Mouse (Mus musculus): ENCODE results near the gene Rufy1. TPM values are rescaled to one million over a fixed set of nuclear protein-coding genes. Genes with fewer than 3 reads are reported as not detected.

Rufy1 gene
- 22.7 and 27.5 TPM in 2 replicates for polyA plus RNA-seq (2015; fragmentation: Nextera tagmentation; extraction: Ambion mirVana)

GRCm38 (mm10) chr11:50430277-50431133, at the start of gene Rufy1:
TSS of gene Rufy1 (minus strand) at chr11:50431125.
- Histone ChIP-seq H3K27ac (peak within 1 kb of the TSS; percentile 97), H3K27me3 (no peaks in the 10 kb centered on the region), H3K9me3 (no peaks in the 10 kb centered on the region), H3K4me3 (peak within 1 kb of the TSS; percentile 75), H3K4me1 (replicated peaks) (peaks cover 12% of the 10 kb centered on the region), H3K9ac (peak within 1 kb of the TSS; percentile 89), H3K4me2 (peak within 1 kb of the TSS; percentile 65), H3K36me3 (no peaks in the 10 kb centered on the region)
- peak; percentile 87 for ATAC-seq (ENCODE audit: low FRiP score)
- under 1% methylated on average over 58 of the region's 90 CpGs for WGBS

DNA sequence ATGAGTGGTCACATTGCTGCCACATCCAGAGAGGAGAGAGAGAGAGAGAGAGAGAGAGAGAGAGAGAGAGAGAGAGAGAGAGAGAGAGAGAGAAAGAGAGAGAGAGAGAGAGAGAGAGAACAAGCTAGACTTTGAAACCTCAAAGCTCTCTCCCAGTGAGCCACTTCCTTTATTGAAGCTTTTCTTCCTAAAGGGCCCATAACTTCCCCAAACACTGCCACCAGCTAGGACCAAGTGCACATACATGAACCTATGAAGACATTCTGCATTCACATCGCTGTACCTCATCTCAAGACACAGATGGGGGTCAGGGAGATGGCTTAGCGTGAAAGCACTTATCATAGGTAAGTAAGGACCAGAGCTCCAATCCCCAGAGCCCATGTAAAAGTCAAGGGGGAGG, 47.1 kb upstream of the Rufy1 start:
- WGBS = 92% methylated on average over 2 of the region's 2 CpGs
- H3K9ac ChIP-seq = no peak overlapping the region
- ATAC-seq (ENCODE audit: low FRiP score) = no peak

DNA sequence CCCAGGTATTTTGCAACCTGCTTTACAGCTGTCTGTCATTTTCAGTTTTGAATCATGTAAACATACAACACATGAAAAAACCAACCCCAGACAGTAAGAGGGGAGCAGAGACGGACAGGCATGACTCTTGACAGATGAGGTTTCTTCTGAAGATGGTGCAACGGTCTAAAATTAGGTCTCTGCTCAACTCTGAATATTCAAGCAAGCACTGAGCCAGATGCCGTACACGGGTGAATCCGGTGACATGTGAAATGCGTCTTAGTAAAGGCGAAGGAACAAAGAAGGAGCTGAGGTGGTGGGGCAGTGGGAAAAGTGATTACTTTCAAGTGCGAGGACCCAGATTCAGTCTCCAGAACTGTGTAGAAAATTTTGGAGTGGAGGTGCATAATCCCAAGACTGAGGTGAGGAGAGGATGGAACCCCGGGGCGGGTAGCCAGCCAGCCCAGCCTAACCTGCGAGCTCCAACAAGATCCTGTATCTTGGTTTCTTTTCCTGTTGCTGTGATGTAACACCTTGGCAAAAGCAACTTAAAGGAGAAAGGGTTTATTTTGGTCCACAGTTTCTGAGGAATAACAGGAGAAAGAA, 46.7 kb upstream of the Rufy1 start:
- 69% methylated on average over 11 of the region's 11 CpGs for WGBS
- H3K27ac ChIP-seq = 0 out of 2 replicates have a peak overlapping the region, but pooled peaks have one; percentile 1
- peaks cover 13% of the 10 kb centered on the region for H3K4me1 ChIP-seq (replicated peaks)

More for the DNA sequence above, 47.1 kb upstream of the Rufy1 start:
- Histone ChIP-seq H3K27me3 (no peaks in the 10 kb centered on the region), H3K4me2 (no peak overlapping the region), H3K9me3 (no peaks in the 10 kb centered on the region), H3K36me3 (no peaks in the 10 kb centered on the region), H3K4me1 (replicated peaks) (peaks cover 13% of the 10 kb centered on the region), H3K27ac (no peak overlapping the region), H3K4me3 (no peak overlapping the region)

GRCm38 (mm10) chr11:50476971-50477370, 46.0 kb upstream of the Rufy1 start:
- no peaks in the 10 kb centered on the region for H3K36me3 ChIP-seq
- no peak overlapping the region for H3K4me2 ChIP-seq
- H3K4me1 ChIP-seq (replicated peaks) = peaks cover 13% of the 10 kb centered on the region
- no peak overlapping the region for H3K4me3 ChIP-seq
- ATAC-seq (ENCODE audit: low FRiP score) = peak; percentile 81
- no peaks in the 10 kb centered on the region for H3K9me3 ChIP-seq
- H3K27me3 ChIP-seq = no peaks in the 10 kb centered on the region
- no peak overlapping the region for H3K9ac ChIP-seq
- 12% methylated on average over 6 of the region's 6 CpGs for WGBS
- peak overlapping the region; percentile 1; the same call in 1 of the 2 replicates for H3K27ac ChIP-seq

More for the DNA sequence above, 46.7 kb upstream of the Rufy1 start:
- Histone ChIP-seq H3K9me3 (no peaks in the 10 kb centered on the region), H3K4me2 (no peak overlapping the region), H3K36me3 (no peaks in the 10 kb centered on the region), H3K9ac (no peak overlapping the region), H3K27me3 (no peaks in the 10 kb centered on the region), H3K4me3 (no peak overlapping the region)
- ATAC-seq (ENCODE audit: low FRiP score) = no peak

DNA sequence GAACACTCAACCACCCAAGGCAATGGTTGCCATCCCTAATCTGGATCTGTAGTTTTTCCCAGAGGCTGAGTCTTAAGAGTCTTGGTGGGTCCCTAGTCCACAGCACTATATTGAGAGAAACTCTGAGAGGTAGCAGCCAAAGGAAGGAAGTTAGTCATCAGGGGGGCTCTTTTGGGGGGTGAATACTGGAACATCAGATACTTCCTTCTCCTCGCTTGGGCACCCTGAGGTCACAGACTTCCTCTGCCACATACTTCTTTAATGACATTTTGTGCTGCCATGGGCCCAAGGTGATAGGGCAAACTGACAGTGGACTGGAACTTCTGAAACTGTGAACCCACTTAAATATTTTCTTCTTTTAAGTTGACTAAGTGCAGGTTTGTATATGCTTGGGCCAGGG, 43.0 kb upstream of the Rufy1 start:
- no peaks in the 10 kb centered on the region for H3K27me3 ChIP-seq
- H3K27ac ChIP-seq = no peak overlapping the region
- H3K9ac ChIP-seq = no peak overlapping the region
- ATAC-seq (ENCODE audit: low FRiP score) = no peak
- H3K4me3 ChIP-seq = no peak overlapping the region
- H3K4me1 ChIP-seq (replicated peaks) = peaks cover 13% of the 10 kb centered on the region
- H3K9me3 ChIP-seq = peaks cover 6% of the 10 kb centered on the region; the same call in 1 of the 2 replicates
- WGBS = 88% methylated on average over 1 of the region's 1 CpGs
- H3K4me2 ChIP-seq = no peak overlapping the region
- H3K36me3 ChIP-seq = no peaks in the 10 kb centered on the region

DNA sequence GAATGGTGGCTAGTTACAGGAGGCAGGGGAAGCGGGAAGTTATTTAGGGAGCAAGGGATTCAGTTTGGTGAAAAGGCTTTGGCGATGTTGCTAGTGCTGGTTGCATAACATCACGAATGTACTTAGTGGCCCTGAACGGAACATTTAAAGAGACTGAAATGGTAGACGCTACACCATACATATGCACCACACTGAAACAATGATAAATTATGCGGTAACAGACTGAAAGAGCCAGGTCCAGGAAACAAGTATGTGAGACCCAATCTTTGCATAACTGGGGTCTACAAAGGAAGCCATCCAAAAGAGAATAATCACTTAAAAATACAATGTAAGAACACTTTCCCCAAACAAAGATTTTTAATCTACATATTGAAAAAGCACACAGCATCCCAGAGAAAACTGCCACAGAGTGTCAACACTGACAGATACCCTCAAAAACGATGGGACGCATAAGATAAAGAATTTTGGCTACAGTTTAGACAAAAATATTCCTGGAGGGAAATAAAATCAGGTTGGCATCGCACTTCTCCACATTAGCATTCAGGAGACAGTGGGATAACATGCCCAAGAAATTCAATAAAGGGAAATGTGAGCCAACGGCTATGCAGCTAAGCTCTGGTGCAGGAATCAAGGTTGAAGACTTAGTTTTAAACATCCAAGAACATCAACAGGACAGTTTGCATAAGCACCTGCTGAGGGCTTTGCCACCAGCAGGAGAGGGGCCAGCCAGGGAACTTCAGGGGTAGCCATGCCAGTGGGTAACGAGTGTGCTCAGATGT, 41.4 kb upstream of the Rufy1 start:
- Histone ChIP-seq H3K9me3 (peaks cover 6% of the 10 kb centered on the region; the same call in 1 of the 2 replicates), H3K27me3 (no peaks in the 10 kb centered on the region), H3K36me3 (no peaks in the 10 kb centered on the region), H3K4me1 (replicated peaks) (peaks cover 9% of the 10 kb centered on the region), H3K4me2 (no peak overlapping the region), H3K9ac (no peak overlapping the region), H3K27ac (no peak overlapping the region), H3K4me3 (no peak overlapping the region)
- 86% methylated on average over 11 of the region's 11 CpGs for WGBS
- ATAC-seq (ENCODE audit: low FRiP score) = no peak

- 72% methylated on average over 7 of the region's 7 CpGs for WGBS
- peaks cover 14% of the 10 kb centered on the region for H3K4me1 ChIP-seq (replicated peaks)
- no peak overlapping the region for H3K27ac ChIP-seq
- no peak for ATAC-seq (ENCODE audit: low FRiP score)
- no peak overlapping the region for H3K4me2 ChIP-seq
- no peaks in the 10 kb centered on the region for H3K36me3 ChIP-seq
- H3K9ac ChIP-seq = no peak overlapping the region
- H3K9me3 ChIP-seq = no peaks in the 10 kb centered on the region
- no peak overlapping the region for H3K4me3 ChIP-seq
- peaks cover 7% of the 10 kb centered on the region; the same call in 1 of the 2 replicates for H3K27me3 ChIP-seq
Observed at GRCm38 (mm10) chr11:50461481-50461880, 30.6 kb upstream of the Rufy1 start.

GRCm38 (mm10) chr11:50459250-50459649, 28.3 kb upstream of the Rufy1 start:
- 53% methylated on average over 2 of the region's 2 CpGs for WGBS
- Histone ChIP-seq H3K27ac (no peak overlapping the region), H3K4me3 (no peak overlapping the region), H3K9me3 (no peaks in the 10 kb centered on the region), H3K27me3 (peaks cover 7% of the 10 kb centered on the region; the same call in 1 of the 2 replicates), H3K4me1 (replicated peaks) (peaks cover 14% of the 10 kb centered on the region), H3K9ac (no peak overlapping the region), H3K36me3 (no peaks in the 10 kb centered on the region), H3K4me2 (no peak overlapping the region)
- ATAC-seq (ENCODE audit: low FRiP score) = no peak

DNA sequence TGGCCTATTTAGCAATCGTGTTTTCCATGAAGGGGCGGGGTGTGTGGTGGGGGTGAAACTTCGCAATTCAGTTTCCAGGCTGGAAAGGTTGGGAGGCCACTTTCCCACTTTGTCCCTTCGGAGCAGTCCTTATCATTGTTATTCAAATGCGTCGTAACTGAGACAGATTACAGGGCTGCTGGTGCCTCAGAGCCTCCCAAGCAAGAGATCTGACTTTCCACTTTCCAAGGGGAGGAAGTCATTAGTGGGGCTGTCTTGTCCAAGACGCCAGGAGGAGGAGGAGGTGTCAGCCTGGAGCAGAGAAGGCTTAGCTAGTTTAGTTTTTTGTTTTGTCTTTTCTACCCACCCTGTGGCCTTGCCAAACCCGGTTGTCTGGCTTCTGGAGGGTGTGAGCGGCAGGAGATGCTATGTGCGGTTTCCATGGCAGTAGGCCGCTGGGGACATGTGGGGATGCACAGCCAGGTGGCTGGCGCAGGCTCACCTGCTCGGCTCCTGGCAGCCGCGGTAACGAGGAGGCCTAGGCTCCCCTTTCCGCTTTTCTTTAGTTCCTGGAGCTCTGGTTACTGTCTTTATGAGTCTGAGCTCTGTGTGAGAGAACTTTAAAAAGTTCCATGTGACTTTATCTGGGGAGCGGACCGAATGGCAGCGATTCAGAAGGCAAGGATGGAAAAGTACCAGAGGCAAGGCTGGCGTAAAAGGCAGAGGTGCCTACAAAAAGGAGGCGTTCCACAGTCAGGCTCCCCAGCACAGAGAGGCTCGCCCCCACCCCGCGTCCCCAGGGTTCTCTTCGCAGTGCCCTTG, 26.4 kb upstream of the Rufy1 start:
- H3K9ac ChIP-seq = peak overlapping the region; percentile 31; the same call in 1 of the 2 replicates
- H3K9me3 ChIP-seq = no peaks in the 10 kb centered on the region
- peaks cover 7% of the 10 kb centered on the region; the same call in 1 of the 2 replicates for H3K27me3 ChIP-seq
- WGBS = 3% methylated on average over 26 of the region's 26 CpGs
- peak; percentile 60; the same call in 1 of the 2 replicates for ATAC-seq (ENCODE audit: low FRiP score)
- peak overlapping the region; percentile 42; the same call in 1 of the 2 replicates for H3K27ac ChIP-seq
- no peak overlapping the region for H3K4me3 ChIP-seq
- H3K4me1 ChIP-seq (replicated peaks) = peaks cover 14% of the 10 kb centered on the region
- H3K4me2 ChIP-seq = peak overlapping the region; percentile 42
- no peaks in the 10 kb centered on the region for H3K36me3 ChIP-seq

DNA sequence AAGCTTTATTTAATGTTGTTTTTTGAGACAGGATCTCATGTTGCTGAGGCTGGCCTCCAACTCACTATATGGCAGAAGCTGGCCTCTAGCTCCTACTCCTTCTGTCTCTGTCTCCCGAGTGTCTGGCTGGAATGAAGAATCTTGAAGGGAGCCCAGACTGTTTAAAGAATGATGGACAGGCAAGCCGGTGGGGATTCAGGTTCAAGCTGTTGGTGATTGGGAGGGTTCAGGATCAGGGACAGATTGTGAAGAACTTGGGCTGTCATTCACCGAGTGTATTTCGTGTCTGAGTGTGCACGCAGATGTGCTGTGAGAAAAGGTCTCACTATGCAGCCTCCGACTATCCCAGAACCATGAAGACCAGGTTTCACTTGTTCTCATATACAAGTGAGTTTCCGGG, 25.5 kb upstream of the Rufy1 start:
- no peaks in the 10 kb centered on the region for H3K9me3 ChIP-seq
- H3K9ac ChIP-seq = no peak overlapping the region
- H3K27me3 ChIP-seq = peaks cover 7% of the 10 kb centered on the region; the same call in 1 of the 2 replicates
- H3K4me3 ChIP-seq = no peak overlapping the region
- no peak overlapping the region for H3K27ac ChIP-seq
- H3K36me3 ChIP-seq = no peaks in the 10 kb centered on the region
- H3K4me2 ChIP-seq = peak overlapping the region; percentile 42; the same call in 1 of the 2 replicates
- H3K4me1 ChIP-seq (replicated peaks) = peaks cover 14% of the 10 kb centered on the region
- WGBS = 35% methylated on average over 7 of the region's 7 CpGs
- no peak for ATAC-seq (ENCODE audit: low FRiP score)

GRCm38 (mm10) chr11:50454934-50455333, 24.0 kb upstream of the Rufy1 start:
- Histone ChIP-seq H3K9ac (no peak overlapping the region), H3K9me3 (no peaks in the 10 kb centered on the region), H3K27me3 (peaks cover 7% of the 10 kb centered on the region; the same call in 1 of the 2 replicates), H3K4me1 (replicated peaks) (peaks cover 14% of the 10 kb centered on the region), H3K27ac (no peak overlapping the region), H3K36me3 (no peaks in the 10 kb centered on the region), H3K4me2 (no peak overlapping the region), H3K4me3 (no peak overlapping the region)
- ATAC-seq (ENCODE audit: low FRiP score) = no peak
- WGBS = 23% methylated on average over 6 of the region's 6 CpGs
